Mouse (Mus musculus): Measurements from ENCODE around the gene Ifitm2. TPM values are rescaled to one million over a fixed set of nuclear protein-coding genes. Genes with fewer than 3 reads are reported as not detected.

Gene Ifitm2
- total and polyA plus RNA-seq, 3 experiments: 136 to 381 (median 213) TPM

GRCm38 (mm10) chr7:140967862-140968591 lies 12.2 kb upstream of the Ifitm2 start:
- Histone ChIP-seq H3K79me2 (replicated peaks; ENCODE audit: control insufficient read depth, extremely low read depth, insufficient read depth, poor library complexity, severe bottlenecking) (no peaks in the 10 kb centered on the region), H3K36me3 (replicated peaks in 1 of 2; ENCODE audit: control insufficient read depth in 1 of 2, insufficient read depth in 1 of 2, low read length in 1 of 2) (no peaks in the 10 kb centered on the region), H3K4me3 (replicated peaks in 1 of 3; ENCODE audit: low read depth in 2 of 3, low read length in 2 of 3, poor library complexity in 1 of 3) (peak overlapping the region in 2 of 3 experiments; percentile 41 to 42), H3K4me2 (ENCODE audit: insufficient read depth, low read depth, poor library complexity, severe bottlenecking) (no peak overlapping the region), H3K9me3 (replicated peaks; ENCODE audit: low read length) (no peaks in the 10 kb centered on the region), H3K27me3 (replicated peaks) (no peaks in the 10 kb centered on the region), H3K9ac (ENCODE audit: insufficient read depth, low read depth) (no peak overlapping the region), H3K27ac (ENCODE audit: insufficient read depth, low read depth) (no peak overlapping the region), H3K4me1 (ENCODE audit: control insufficient read depth in 1 of 2, insufficient read depth in 2 of 2) (peaks cover 14 to 40% of the 10 kb centered on the region in 2 experiments)
- DNase-seq (ENCODE audit: extremely low read depth): no peak
- in situ Hi-C loops (cut with MboI; ENCODE audit: low pct_ligation_motif_present, low pct_unique_long_range_greater_than_20kb, low sequenced_read_pairs): no loop called here
- TF ChIP-seq MAFK (IDR thresholded peaks at IDR 0.05; ENCODE audit: insufficient replicate concordance, low read length) (no peak), SMC3 (IDR thresholded peaks at IDR 0.05; ENCODE audit: low read depth, low read length) (no peak), NELFE (IDR thresholded peaks at IDR 0.05; ENCODE audit: low read depth, low read length) (no peak), MEF2A (IDR thresholded peaks at IDR 0.05; ENCODE audit: borderline replicate concordance, low read depth, low read length) (no peak)
- dilution Hi-C loops (cut with MboI; ENCODE audit: extremely low pct_ligation_motif_present, extremely low pct_unique_long_range_greater_than_20kb, low sequenced_read_pairs): no loop called here

GRCm38 (mm10) chr7:140966921-140967320 lies 11.1 kb upstream of the Ifitm2 start, which contains the start of gene Ifitm1:
Gene Ifitm1, plus strand, starts transcription at chr7:140967221.
- H3K36me3 ChIP-seq (replicated peaks in 1 of 2; ENCODE audit: control insufficient read depth in 1 of 2, insufficient read depth in 1 of 2, low read length in 1 of 2): no peaks in the 10 kb centered on the region
- dilution Hi-C loops (cut with MboI; ENCODE audit: extremely low pct_ligation_motif_present, extremely low pct_unique_long_range_greater_than_20kb, low sequenced_read_pairs): no loop called here
- no peaks in the 10 kb centered on the region for H3K27me3 ChIP-seq (replicated peaks)
- in situ Hi-C loops (cut with MboI; ENCODE audit: low pct_ligation_motif_present, low pct_unique_long_range_greater_than_20kb, low sequenced_read_pairs): no loop called here
- no peak for DNase-seq (ENCODE audit: extremely low read depth)
- H3K9me3 ChIP-seq (replicated peaks; ENCODE audit: low read length): no peaks in the 10 kb centered on the region
- peak within 1 kb of the TSS in 1 of 3 experiments; percentile 41 for H3K4me3 ChIP-seq (replicated peaks in 1 of 3; ENCODE audit: low read depth in 2 of 3, low read length in 2 of 3, poor library complexity in 1 of 3)
- TF ChIP-seq CHD1 (IDR thresholded peaks at IDR 0.05; ENCODE audit: low read depth, low read length): no peak
- no peak within 1 kb of the TSS for H3K4me2 ChIP-seq (ENCODE audit: insufficient read depth, low read depth, poor library complexity, severe bottlenecking)
- no peak within 1 kb of the TSS for H3K27ac ChIP-seq (ENCODE audit: insufficient read depth, low read depth)
- peaks cover 14 to 34% of the 10 kb centered on the region in 2 experiments for H3K4me1 ChIP-seq (ENCODE audit: control insufficient read depth in 1 of 2, insufficient read depth in 2 of 2)
- H3K9ac ChIP-seq (ENCODE audit: insufficient read depth, low read depth): no peak within 1 kb of the TSS
- no peaks in the 10 kb centered on the region for H3K79me2 ChIP-seq (replicated peaks; ENCODE audit: control insufficient read depth, extremely low read depth, insufficient read depth, poor library complexity, severe bottlenecking)

- dilution Hi-C loops (cut with MboI; ENCODE audit: extremely low pct_ligation_motif_present, extremely low pct_unique_long_range_greater_than_20kb, low sequenced_read_pairs): no loop called here
- H3K4me2 ChIP-seq (ENCODE audit: insufficient read depth, low read depth, poor library complexity, severe bottlenecking): no peak overlapping the region
- no peaks in the 10 kb centered on the region for H3K79me2 ChIP-seq (replicated peaks; ENCODE audit: control insufficient read depth, extremely low read depth, insufficient read depth, poor library complexity, severe bottlenecking)
- no peak overlapping the region for H3K4me3 ChIP-seq (replicated peaks in 1 of 3; ENCODE audit: low read depth in 2 of 3, low read length in 2 of 3, poor library complexity in 1 of 3)
- no peak overlapping the region for H3K27ac ChIP-seq (ENCODE audit: insufficient read depth, low read depth)
- TF ChIP-seq NELFE (IDR thresholded peaks at IDR 0.05; ENCODE audit: low read depth, low read length): no peak
- no peak for TF ChIP-seq CHD2 (IDR thresholded peaks at IDR 0.05; ENCODE audit: low read length)
- TF ChIP-seq MAZ (IDR thresholded peaks at IDR 0.05; ENCODE audit: low read depth, low read length): no peak
- no peak for TF ChIP-seq ZKSCAN1 (IDR thresholded peaks at IDR 0.05; ENCODE audit: borderline replicate concordance, low read depth, low read length)
- no peak for TF ChIP-seq EP300 (IDR thresholded peaks at IDR 0.05; ENCODE audit: low read length)
- no peak for TF ChIP-seq E2F4 (IDR thresholded peaks at IDR 0.05; ENCODE audit: insufficient replicate concordance, low read depth, low read length)
- no peak for TF ChIP-seq SIN3A (IDR thresholded peaks at IDR 0.05; ENCODE audit: low read length)
- no peak for TF ChIP-seq BHLHE40 (IDR thresholded peaks at IDR 0.05; ENCODE audit: low read depth, low read length)
- no peak for TF ChIP-seq PAX5 (IDR thresholded peaks at IDR 0.05; ENCODE audit: low read length)
- no peak for TF ChIP-seq POLR2AphosphoS2 (IDR thresholded peaks at IDR 0.05; ENCODE audit: low read depth, low read length)
- no peak for TF ChIP-seq RAD21 (IDR thresholded peaks at IDR 0.05; ENCODE audit: low read depth, low read length)
- no peak for TF ChIP-seq ELF1 (IDR thresholded peaks at IDR 0.05; ENCODE audit: low read depth, low read length)
- no peak for TF ChIP-seq ZNF384 (IDR thresholded peaks at IDR 0.05; ENCODE audit: low read depth, low read length)
- no peak for TF ChIP-seq SMC3 (IDR thresholded peaks at IDR 0.05; ENCODE audit: low read depth, low read length)
- H3K36me3 ChIP-seq (replicated peaks in 1 of 2; ENCODE audit: control insufficient read depth in 1 of 2, insufficient read depth in 1 of 2, low read length in 1 of 2): no peaks in the 10 kb centered on the region
- H3K4me1 ChIP-seq (ENCODE audit: control insufficient read depth in 1 of 2, insufficient read depth in 2 of 2): peaks cover under 1 to 4% of the 10 kb centered on the region in 2 experiments; a peak in 2 of 4 replicates
- no peaks in the 10 kb centered on the region for H3K27me3 ChIP-seq (replicated peaks)
- no peaks in the 10 kb centered on the region for H3K9me3 ChIP-seq (replicated peaks; ENCODE audit: low read length)
- DNase-seq (ENCODE audit: extremely low read depth): no peak
- H3K9ac ChIP-seq (ENCODE audit: insufficient read depth, low read depth): no peak overlapping the region
- in situ Hi-C loops (cut with MboI; ENCODE audit: low pct_ligation_motif_present, low pct_unique_long_range_greater_than_20kb, low sequenced_read_pairs): no loop called here
Observed at GRCm38 (mm10) chr7:140962733-140963132, 6.9 kb upstream of the Ifitm2 start.
